Mouse (Mus musculus) spleen, adult 18-20 months (tissue): ENCODE data around the gene Ube2n.
A peak's percentile ranks its signal among the peaks of the same experiment; 100 is the strongest.

Experiments used
- DNase-seq, 2 experiments: peaks; one replicate each; pipeline ENCODE4 v3.0.0; 2022; ENCODE audit warnings: mixed read lengths in 2 of 2

The Ube2n gene

DNA sequence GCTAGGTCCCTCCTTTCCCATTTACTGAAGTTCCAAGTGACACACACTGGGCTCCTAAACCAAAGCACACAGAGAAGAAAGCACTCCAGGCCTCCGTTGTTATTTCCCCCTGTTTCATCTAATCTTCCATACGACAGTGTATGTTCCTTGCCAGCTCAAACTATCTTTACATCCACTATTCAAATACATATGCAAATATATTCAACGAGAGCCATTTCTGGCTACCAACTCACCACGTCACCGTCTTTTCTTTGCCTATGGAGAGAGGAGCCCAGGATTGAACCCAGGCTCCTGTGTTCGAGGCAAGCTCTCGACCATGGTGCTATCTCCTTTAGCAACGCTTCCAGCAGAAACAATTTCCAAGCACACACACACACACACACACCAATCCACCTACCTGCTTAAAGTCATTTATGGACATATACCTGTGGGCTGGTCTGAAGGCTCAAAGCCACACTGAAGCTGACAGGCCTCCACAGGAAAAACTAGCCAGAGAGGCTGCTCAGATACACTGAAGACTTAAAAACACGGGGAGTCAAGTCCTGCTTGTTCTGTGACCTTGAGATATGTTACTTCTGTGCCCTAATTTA lies 45.5 kb downstream of the Ube2n start:
- no peak for DNase-seq

DNA sequence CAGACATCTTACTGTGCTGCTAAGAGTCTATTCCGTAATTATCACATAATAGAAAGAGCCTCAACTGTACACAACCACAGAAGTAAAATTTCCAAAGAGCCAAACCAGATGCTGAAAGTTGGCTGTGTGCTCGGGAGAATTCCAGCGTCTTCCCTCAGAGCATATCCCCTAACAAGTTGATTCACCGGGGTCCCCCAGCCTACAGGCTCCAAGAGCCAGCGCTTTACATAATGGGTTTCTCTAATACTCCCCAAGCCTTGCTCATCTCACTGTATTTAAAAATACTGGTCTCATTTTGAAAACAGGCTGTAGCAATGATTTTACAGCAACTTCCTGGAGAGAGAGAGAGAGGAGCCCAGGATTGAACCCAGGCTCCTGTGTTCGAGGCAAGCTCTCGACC lies 46.7 kb downstream of the Ube2n start:
- DNase-seq = no peak

DNA sequence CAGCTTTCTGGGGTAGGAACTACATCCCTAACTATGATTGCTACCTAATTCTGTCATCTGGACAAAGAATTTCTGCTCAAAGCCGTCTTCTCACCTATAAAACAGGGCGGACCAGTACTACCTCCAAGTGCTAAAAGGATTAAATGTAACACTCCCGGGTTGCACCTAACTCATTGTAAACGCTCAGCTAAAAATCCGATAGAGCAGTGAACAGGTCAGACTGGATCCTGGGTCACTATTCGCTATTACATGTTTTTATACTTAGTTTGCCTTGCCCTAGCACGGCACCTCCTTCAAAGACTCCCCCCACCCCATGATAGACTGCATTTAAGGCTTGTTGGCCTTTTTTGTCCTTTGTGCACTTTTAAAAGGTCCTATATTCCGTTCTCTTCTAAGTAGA lies 47.5 kb downstream of the Ube2n start:
- DNase-seq = no peak

DNA sequence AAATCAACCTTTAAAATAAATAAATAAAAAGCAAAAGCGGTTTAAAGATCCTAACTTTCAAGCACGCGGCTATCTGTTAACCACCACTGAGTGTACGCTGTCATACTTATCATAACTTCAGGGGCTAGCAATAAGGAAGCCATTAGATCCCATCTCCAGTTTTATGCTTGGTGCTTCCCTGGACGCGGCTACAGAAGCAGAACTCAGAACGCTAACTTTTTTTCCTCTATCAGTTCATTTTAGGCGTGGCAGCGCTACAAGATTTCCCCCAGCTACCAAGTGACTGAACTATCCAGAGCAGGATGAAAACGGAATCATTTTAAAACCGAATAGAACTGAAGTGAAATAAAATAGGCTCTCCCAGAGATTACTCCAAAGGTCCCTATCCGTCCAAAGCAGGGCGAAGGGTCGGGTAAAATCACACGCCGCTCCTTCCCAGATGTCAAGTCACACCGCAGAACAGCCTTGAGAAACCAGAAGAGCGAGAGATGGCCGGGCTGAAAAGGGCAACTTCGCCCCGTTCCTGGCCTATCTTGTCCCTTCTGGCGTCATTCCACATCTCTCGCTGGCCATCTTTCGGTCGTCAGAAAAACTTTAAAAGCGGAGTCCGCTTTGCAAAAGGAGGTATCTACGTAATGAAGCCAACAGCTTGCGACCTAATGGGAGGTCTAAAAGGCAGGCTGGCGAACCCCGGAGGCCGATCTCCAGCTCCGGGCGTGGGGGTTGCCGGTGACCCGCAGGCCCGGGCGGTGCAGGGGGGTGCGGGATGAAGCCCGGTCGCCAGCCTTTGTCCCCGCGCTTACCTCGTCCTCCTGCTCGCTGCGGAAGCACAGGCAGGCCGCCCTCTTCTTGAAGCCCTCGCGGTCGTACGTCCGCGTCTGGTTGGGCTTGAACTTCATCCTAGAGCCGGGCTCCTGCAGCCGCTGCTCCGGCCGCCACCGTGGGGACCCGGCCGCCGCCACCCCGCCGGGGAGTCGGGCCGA lies 48.2 kb downstream of the Ube2n start:
- peak in 1 of 2 experiments; percentile 35 for DNase-seq

DNA sequence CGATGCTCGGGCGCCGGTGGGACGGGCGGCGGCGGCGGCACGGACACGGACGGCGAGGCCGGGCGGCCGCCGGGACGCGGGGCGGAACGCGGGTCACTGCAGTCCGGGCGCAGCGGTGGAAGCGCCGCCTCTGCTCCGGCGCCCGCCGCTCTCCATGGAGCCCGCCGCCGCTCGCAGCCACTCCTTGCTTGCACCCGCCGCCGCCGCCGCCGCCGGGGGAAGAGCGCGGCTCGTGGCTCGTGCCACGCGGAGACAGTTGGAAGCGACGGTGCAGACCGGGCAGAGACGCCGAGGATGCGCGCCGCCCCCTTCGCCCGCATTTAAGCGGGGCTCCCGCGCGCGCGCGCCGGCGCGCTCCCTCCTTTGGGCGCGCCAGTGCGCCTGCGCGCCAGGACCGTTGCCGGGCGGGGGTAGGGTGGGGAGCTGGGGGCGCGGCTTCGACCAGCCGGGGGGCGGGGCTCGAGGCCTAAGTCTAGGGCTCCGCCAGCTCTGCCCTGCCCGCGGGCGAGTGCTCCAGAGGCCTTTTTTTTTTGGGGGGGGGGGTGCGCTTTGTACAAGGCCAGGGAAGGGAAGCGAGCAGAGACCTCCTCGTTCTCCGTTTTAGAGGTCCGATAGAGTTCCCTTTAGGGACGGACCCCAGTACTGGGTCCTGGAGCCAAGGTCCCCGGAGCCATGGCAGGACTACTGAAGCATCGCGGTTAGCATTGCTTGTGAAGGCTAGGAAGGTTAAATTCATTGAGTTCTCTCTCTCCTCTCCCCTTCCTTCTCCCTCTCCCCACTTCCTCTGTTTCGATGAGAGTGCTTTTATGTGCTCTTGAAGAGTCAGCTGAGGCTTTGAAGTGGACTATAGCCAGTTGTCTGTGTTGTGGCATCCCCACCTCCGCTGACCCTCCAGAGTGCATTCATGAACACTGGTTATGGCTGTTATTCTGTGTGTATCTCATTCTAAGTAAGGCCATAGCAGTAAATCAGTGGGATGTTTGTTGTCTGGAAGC lies 49.2 kb downstream of the Ube2n start, which contains the start of gene Nudt4:
Gene Nudt4 (minus strand): TSS at position 296 of the 995 bp plus-strand sequence.
- peak; percentile 72 to 83 for DNase-seq

DNA sequence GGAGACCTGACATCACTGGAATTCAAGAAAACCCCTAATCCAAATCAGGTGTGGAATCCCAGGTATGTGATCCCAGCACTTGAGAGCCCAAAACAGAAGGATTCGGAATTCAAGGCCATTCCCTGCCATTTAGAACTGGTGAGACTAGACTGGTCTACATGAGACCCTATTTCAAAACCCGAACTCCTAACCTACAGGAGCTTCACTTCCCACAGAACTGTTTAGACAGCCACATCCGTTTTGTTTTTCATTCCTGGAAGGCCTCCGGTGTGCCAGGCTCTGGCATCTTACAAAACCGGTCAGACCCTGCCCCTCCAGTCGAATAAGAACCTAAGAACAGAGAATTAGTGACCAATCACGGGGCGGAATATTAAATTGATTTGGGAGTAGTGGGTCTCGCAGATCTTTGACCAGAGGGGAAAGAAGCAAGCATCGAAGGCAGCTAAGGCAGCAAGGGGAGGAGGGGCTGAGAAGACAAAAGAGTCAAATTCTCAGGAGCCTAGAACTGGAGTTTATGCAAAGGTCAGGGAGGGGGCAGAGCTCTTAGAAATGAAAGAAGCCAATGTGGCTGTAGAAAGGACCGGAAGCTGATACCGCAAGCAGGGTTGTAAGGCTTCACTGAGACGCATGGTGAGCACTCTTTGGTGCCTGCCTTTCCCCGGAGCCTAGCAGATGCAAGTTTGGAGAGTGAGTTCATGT lies 50.4 kb downstream of the Ube2n start:
- DNase-seq = no peak

DNA sequence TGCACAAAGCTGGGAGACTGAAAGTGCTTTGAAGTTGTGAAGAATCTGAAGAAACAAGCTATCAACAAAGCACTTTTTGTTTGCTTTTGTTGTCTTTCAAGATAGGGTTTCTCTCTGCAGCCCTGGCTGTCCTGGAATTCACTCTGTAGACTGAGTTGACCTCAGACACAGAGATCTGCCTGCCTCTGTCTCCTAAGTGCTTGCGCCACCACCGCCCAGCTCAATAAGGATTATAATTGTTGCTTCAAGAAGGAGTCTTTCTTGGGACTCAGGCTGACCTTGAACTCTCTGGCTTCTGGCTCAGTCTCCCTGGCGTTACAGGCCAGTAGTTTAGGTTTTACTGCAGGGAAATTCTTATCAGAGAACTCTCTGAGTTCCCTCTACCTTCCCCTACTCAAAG lies 51.8 kb downstream of the Ube2n start:
- DNase-seq = no peak

DNA sequence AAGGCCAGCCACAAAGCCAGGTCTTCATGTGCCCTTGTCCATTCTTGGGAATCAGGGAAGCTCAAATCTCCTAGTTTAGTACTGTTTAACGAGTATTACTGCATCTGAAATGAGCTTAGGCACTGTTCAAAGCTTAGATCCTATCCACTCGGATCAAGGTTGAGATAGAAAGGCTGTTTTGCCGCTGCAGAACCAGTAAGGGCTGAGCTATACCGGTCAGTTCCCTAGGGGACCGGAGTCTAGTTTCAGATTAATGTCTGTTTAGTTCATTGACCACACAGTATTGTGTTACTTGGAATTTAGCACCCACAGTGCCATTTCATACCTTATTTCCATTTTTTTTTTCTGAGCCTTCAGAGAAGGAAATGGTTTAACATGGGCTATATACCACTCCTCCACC lies 52.6 kb downstream of the Ube2n start:
- DNase-seq = no peak

DNA sequence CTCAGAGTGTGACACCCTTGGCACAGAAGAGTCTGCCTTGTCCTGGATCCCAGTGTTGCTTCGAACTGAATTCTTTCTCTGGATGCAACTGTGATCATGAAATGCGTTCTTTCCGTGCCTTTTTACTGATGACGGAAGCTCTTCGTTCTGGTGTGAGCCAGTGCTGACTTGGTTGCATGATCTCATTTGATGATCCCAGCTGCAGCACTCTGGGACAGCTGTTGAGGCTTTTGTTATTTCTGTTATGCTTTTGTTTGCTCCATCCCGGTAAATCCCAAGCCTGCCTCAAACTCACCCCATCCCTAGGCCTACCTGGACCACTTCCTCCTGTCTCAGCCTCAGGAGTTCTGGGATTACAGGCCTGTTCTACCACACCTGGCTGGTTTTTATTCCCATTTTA lies 53.1 kb downstream of the Ube2n start:
- DNase-seq = no peak

DNA sequence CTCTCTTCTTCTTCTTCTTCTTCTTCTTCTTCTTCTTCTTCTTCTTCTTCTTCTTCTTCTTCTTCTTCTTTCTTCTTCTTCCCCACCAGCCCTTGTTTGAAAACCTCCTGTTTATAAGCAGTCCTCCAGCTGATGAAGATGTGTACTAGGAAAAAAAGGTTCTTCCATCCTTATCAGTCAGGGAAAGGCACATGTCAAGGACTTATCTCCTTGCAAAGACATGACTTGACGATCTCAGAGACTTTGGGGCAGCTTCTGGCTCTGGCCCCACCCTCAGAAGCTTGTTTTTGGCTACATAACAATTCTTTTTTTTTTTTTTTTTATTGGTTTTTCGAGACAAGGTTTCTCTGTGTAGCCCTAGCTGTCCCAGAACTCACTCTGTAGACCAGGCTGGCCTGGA lies 54.5 kb downstream of the Ube2n start:
- no peak for DNase-seq

DNA sequence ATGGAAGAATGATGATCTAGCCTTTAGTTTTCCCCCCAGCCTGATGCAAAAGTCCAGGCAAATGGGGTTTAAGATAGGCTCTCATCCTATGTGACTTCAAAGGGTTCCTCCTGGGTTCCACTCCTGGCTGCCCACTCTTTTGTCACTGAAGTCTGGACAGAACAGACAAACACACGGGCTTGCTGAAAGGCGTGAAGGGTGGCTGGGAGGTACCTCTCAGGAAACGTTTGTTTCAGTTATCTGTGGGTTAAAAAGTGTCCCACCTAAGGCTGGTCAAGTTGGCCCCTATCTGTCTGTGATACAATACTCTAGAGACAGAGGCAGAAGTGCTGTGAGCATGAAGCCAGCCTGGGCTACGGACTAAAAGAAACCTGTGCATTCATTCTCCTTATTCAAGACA lies 60.0 kb downstream of the Ube2n start:
- DNase-seq = no peak

DNA sequence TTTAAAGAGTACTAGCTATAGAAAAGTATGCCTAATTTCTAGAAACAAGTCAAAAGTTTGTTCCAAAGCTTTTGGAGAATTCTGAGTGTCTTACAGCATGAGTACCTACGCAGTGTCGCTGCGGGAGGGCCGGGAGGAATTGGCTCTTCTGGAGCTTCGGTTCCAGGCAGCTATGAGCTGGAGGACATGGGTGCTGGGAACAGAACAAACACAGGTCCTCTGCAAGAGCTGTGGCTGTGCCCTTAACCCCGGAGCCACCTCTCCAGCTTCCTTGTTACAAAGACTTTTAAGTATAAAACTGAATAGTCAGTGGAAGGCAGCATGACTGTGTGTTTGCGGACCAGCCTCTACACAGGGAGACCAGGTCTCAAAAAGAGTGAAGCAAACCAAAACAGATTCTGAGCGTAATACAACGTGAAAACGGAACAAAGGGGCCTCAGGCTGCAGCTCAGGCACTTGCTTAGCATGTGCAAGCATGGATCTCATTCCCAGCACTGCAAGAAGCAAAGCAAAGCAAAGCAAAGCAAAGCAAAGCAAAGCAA lies 61.0 kb downstream of the Ube2n start:
- DNase-seq = no peak

DNA sequence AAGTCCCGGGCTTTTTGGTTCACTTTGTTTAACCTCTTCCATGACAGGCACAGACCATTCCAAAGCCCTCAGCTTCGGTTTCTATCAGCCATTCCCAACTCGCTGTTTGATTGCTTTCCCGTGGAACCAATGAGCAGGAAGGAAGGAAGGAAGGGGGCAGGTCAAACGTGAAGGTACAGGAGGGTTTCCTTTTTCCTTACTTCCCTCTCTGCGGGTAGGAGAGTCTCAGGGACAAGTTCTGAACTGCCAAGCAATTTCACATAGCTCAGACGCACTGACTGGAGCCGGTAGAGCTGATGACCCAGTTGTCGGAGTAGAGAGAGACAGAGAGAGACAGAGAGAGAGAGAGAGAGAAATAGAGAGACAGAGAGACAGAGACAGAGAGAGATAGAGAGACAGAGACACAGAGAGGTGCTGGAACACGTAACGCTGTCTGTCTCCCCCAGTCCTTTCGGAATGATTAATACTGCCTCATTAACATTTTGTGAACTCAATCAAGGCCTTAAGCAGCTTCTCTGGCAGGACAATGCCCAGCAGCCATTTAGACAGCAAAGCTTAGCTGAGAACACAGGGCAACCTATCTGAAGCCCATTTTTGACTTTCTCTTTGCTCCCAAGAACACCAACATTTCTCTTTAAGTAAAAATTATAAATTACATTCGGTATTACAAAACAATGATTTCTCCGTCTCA lies 62.1 kb downstream of the Ube2n start:
- no peak for DNase-seq

DNA sequence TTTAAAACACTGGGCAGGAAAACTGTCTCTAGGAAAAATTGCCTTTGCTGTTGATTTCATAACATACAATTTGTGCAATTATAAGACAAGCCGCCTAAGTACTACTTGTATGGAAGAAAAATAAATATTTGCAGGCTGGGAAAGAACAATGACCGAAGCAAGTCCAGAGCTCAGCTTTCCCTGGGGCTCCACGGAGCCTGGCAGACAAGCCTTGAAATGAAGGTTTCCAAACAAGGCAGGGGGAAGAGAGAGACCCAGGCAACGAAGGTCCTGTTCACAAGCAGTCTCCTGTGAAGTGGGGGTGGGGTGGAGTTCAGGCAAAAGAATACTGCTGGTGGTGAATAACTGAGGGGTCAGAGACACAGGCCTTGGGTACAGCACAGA lies 62.6 kb downstream of the Ube2n start:
- no peak for DNase-seq

DNA sequence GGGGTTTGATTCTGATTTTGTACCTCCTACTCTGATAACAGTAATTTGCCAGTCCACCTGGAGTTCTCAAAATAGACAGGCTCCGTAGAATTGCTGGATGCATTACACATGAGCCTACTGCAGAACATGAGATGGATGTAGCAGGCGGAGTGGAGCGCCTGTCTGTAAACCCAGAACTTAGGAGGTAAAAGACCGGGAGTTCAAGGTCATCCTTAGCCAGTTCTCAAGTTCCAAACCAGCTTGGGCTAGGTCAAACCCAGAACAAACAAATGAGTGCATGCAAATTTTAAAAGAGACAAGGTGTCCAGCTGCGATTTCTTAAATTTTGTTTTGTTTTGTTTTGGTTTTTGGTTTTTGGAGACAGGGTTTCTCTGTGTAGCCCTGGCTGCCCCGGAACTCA lies 70.6 kb downstream of the Ube2n start:
- no peak for DNase-seq

DNA sequence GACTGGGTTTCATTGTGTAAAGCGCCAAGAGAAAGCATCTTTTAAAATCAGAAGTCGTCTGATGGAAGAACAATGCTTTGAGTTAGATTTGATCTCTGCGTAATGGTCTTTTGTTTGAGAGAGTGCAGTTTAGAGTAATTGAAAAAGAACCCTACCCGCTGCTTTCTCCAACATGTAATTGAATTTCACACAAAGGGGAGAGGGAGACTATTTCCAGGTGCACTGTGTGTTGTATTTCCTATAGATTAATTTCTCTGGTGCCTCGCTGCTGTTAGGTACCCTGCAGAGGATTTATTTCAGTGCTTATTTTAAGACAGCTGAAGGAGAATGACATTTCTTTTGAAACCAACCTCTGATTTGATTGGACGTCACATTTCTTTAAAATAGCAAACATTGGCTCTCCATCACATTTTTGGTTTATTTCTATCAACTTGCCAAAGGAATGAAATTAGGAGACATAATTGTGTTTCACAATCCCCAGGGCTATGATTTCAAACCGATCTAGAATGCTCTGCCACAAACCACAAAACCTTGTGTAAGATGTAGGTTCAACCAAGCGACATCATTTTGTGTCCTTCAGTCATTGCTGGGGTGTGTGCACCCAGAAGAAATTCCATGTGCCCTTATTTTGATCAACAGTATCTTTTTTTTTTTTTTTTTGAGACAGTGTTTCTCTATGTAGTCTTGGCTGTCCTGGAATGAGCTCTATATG lies 72.7 kb downstream of the Ube2n start:
- DNase-seq = no peak

DNA sequence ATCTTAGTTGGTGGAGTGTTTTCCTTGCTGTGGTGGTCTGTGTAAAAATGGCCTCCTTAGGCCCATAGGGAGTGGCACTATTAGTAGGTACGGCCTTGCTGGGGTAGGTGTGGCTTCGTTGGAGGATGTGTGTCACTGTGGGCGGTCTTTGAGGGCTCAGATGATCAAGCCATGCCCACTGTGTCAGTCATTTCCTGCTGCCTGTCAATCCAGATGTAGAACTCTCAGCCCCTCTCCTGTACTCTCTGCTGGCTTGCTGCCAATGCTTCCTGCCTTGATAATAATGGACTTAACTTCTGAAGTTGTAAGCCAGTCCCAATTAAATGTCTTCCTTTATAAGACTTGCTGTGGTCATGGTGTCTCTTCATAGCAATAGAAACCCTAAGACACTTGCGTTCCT lies 74.3 kb downstream of the Ube2n start:
- no peak for DNase-seq

DNA sequence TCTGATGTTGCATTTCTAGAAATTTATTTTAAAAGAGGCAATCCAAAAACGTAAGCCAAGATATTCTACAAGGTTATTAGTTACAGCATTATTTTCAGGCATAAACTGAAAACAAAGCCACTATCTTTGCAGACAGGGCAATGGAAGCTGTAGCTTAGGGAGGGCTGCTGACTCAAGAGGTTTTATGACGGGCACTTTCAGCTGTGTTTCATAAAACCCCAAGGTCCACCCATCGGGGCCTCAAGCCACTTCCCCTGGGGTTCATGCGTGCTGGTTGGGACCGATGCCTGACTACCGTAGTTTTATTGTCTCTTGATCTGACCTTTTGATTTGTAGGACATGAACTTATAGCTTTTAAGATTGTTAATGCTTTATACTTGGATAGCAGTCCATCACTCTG lies 75.3 kb downstream of the Ube2n start:
- no peak for DNase-seq

DNA sequence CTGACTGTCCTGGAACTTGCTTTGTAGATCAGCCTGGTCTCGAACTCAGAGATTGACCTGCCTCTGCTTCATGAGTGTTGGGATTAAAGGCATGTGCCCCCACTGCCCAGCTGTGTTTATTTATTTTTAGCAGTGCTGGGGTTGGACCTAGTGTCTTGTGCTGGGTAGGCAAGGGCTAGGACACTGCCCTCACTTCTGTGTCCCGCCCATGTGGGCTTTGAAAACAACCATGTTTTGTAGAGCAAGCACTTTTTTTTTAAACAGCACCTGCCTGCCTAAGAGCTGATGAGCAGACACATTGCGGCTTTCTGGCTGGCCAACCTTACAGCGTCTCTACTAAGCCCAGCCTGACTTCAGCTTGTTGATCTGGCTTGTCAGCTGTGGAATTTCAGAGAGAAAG lies 76.3 kb downstream of the Ube2n start:
- DNase-seq = no peak

DNA sequence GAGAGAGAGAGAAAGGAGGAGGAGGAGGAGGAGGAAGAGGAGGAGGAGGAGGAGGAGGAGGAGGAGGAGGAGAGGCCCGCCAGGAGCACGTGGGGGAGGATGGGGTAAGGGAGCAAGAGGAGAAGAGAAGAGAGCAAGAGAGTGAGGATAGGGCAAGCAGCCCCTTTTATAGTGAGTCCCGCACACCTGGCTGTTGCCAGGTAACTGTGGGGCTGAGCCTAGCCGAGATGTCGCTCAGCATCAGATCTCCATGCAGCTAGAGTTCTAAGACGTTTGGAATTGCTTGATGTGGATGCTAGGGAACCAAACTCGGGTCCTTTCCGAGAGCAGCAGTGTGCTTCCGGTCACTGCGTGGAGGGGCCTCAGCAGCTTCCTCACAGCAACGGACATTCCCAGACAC lies 79.5 kb downstream of the Ube2n start:
- DNase-seq = no peak
